Mouse (Mus musculus) left cerebral cortex, postnatal 25 days (tissue): ENCODE measurements around the gene Phlda1. TPM values are rescaled to one million over a fixed set of nuclear protein-coding genes. Genes with fewer than 3 reads are reported as not detected.

Source experiments
- total RNA-seq, 2 experiments: library from RNA; stranded (reverse); gene quantifications; 2 replicates each; pipeline ENCODE4 v1.2.3; 2021

Gene Phlda1
- total RNA-seq, 2 experiments from 2014 or later, result 35.1 to 35.6 TPM

Other genes starting within 250 kb of the Phlda1 start
- gene Bbs10, start 207.6 kb upstream of the Phlda1 start, total RNA-seq, result 1 to 10 TPM; 5.2 to 6.8 TPM
- 100 to 1,000 TPM; 223 to 236 TPM for gene Nap1l1, start 33.1 kb upstream of the Phlda1 start, total RNA-seq